Mouse (Mus musculus): ENCODE results near the gene Myo10.
"Not testable (repeated sequence)": the region's sequence is repeated elsewhere in the genome, so short reads cannot be mapped to it uniquely, and the experiment has no call there.

DNA sequence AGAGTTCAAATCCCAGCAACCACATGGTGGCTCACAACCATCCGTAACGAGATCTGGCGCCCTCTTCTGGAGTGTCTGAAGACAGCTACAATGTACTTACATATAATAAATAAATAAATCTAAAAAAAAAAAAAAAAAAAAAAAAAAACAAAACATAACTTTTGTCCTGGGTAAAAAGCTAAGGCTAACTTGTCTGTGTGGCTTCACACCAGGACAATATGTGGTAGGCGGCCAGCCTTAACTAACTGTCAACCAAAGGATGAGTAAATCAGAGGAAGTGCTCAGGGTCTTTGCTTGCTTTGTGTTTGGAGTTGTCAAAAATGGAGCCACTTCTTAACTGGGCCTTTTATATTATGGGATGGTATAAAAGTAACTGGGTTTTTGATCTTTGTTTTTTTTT lies 95.8 kb downstream of the Myo10 start:
- not testable (repeated sequence) for TF ChIP-seq GATA1 (IDR thresholded peaks at IDR 0.05; ENCODE audit: borderline replicate concordance, low read length); FLI1 (IDR thresholded peaks at IDR 0.05; ENCODE audit: low read length)
